Mouse (Mus musculus) kidney, embryonic 14.5 days (tissue): ENCODE data around the gene Gnb1. TPM values are rescaled to one million over a fixed set of nuclear protein-coding genes. Genes with fewer than 3 reads are reported as not detected.
A peak's percentile ranks its signal among the peaks of the same experiment; 100 is the strongest.

Experiments used
- ATAC-seq: fragments of 200-750 bp; cut with Nextera tagmentation; 2 replicates; pipeline ENCODE4 v1.8.0; 2017; ENCODE audit warnings: moderate number of reproducible peaks, mild to moderate bottlenecking, moderate TSS enrichment, moderate library complexity; ENCODE audit not compliant: low FRiP score, low TSS enrichment
- H3K27ac ChIP-seq: fragments of 300-500 bp; sonication (generic); 2 replicates; pipeline ENCODE4 v1.5.1; 2014; ENCODE audit warnings: low read depth, mild to moderate bottlenecking, low read length, moderate library complexity, mixed read lengths
- H3K27me3 ChIP-seq: fragments of 300-500 bp; sonication (generic); 2 replicates; pipeline ENCODE4 v1.6.1; 2014; ENCODE audit warnings: mild to moderate bottlenecking, low read length; ENCODE audit not compliant: control insufficient read depth, insufficient read depth
- H3K36me3 ChIP-seq: fragments of 300-500 bp; sonication (generic); 2 replicates; pipeline ENCODE4 v1.6.1; 2014; ENCODE audit warnings: low read length, mixed read lengths; ENCODE audit not compliant: control insufficient read depth, insufficient read depth
- H3K4me1 ChIP-seq: fragments of 300-500 bp; sonication (generic); 2 replicates; pipeline ENCODE4 v1.6.1; 2014; ENCODE audit warnings: low read length, mixed read lengths; ENCODE audit not compliant: control insufficient read depth, insufficient read depth
- H3K4me2 ChIP-seq: fragments of 300-500 bp; sonication (generic); replicated peaks from 2 replicates; pipeline ENCODE4 v1.6.1; 2014; ENCODE audit warnings: low read depth, mild to moderate bottlenecking, low read length
- H3K4me3 ChIP-seq: fragments of 300-500 bp; sonication (generic); 2 replicates; pipeline ENCODE4 v1.5.1; 2014; ENCODE audit warnings: mild to moderate bottlenecking, low read length
- H3K9ac ChIP-seq: fragments of 300-500 bp; sonication (generic); 2 replicates; pipeline ENCODE4 v1.6.1; 2014; ENCODE audit warnings: low read depth, mild to moderate bottlenecking, low read length, moderate library complexity
- H3K9me3 ChIP-seq: fragments of 300-500 bp; sonication (generic); 2 replicates; pipeline ENCODE4 v1.6.1; 2016; ENCODE audit warnings: low read length; ENCODE audit not compliant: control insufficient read depth
- WGBS: fragments of 180-500 bp; shearing (Covaris S2); extraction: QIAGEN DNeasy Blood & Tissue Kit; methylation state at CpG from one replicate; pipeline ENCODE4 v1.1.7; 2014; 5-methylcytosine and 5-hydroxymethylcytosine counted together
- polyA plus RNA-seq: library from polyadenylated mRNA; unstranded; fragments of >200 nt; fragmentation: Nextera tagmentation; extraction: Ambion mirVana; gene quantifications from 2 replicates; pipeline ENCODE4 v1.2.1, GENCODE M21; 2014

Gnb1 gene
- polyA plus RNA-seq, 1 experiment from 2014 or later: 553 TPM

DNA sequence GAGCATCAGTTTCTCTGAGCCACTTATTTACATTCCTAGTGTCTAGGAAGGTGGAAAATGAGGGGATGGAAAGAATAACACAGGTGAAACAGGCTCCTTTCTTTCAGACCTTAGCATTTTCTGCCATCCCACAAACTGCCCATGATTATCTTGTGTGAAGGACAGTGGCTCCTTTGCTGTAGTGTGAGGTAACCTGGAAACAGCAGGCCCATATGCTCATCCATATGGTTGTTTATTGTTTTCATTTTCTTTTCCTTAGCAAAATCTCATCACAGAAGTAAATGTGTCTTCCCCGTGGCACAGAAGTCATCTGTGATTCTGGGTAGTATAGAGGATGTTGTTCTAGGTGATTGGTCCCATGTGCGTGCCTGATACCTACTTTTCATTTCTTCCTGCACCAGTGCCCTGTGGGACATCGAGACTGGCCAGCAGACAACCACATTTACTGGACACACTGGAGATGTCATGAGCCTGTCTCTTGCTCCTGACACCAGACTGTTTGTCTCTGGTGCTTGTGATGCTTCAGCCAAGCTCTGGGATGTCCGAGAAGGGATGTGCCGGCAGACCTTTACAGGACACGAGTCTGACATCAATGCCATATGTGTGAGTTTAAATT lies 61.9 kb downstream of the Gnb1 start:
- H3K27ac ChIP-seq: no peak overlapping the region
- no peak overlapping the region for H3K4me3 ChIP-seq
- WGBS: 88% methylated on average over 6 of the region's 6 CpGs
- H3K9ac ChIP-seq: no peak overlapping the region
- H3K4me2 ChIP-seq: no peak overlapping the region
- peaks cover 92% of the 10 kb centered on the region for H3K36me3 ChIP-seq
- ATAC-seq: no peak
- H3K27me3 ChIP-seq: no peaks in the 10 kb centered on the region
- H3K9me3 ChIP-seq: no peaks in the 10 kb centered on the region
- H3K4me1 ChIP-seq: no peaks in the 10 kb centered on the region

DNA sequence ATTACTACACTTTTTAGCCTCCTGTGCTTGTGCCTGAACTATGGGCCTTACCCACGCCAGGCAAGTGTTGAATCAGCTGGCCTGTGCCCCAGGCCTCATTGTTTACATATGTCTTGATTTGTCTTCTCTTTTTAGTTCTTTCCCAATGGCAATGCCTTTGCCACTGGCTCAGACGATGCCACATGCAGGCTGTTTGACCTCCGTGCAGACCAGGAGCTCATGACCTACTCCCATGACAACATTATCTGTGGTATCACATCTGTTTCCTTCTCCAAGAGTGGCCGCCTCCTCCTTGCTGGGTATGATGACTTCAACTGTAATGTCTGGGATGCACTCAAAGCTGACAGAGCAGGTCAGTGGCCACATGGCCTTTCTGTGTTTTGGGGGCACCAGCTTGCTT lies 63.7 kb downstream of the Gnb1 start:
- no peak overlapping the region for H3K4me3 ChIP-seq
- H3K4me2 ChIP-seq: no peak overlapping the region
- 81% methylated on average over 4 of the region's 4 CpGs for WGBS
- no peak overlapping the region for H3K9ac ChIP-seq
- no peaks in the 10 kb centered on the region for H3K9me3 ChIP-seq
- H3K27ac ChIP-seq: no peak overlapping the region
- ATAC-seq: no peak
- H3K36me3 ChIP-seq: peaks cover 94% of the 10 kb centered on the region
- H3K4me1 ChIP-seq: no peaks in the 10 kb centered on the region
- H3K27me3 ChIP-seq: no peaks in the 10 kb centered on the region

DNA sequence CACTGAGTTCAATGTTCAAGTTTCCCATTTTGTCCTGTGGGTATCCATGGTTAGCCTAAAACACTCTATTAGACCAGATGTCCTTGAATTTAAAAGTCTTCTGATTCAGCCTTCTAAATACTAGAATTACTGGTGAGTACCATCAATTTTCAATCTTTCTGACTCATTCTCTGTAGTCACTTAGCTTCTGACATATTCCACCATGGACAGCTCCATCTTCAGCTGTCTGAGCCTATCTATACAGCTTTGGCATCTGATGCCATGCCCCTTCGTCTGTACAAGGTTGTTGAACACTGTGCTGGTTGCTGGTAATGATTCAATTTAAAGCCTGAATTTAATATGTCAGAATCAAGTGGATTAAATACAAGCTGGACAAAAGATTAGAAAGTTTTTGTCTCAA lies 64.3 kb downstream of the Gnb1 start:
- Histone ChIP-seq H3K36me3 (peaks cover 95% of the 10 kb centered on the region), H3K4me1 (no peaks in the 10 kb centered on the region), H3K9ac (no peak overlapping the region), H3K9me3 (no peaks in the 10 kb centered on the region), H3K4me3 (no peak overlapping the region), H3K27ac (no peak overlapping the region), H3K27me3 (no peaks in the 10 kb centered on the region), H3K4me2 (no peak overlapping the region)
- WGBS: 72% methylated on average over 1 of the region's 1 CpGs
- ATAC-seq: no peak

- no peak overlapping the region for H3K9ac ChIP-seq
- no peaks in the 10 kb centered on the region for H3K9me3 ChIP-seq
- 52% methylated on average over 6 of the region's 6 CpGs for WGBS
- H3K4me2 ChIP-seq: no peak overlapping the region
- peaks cover 64% of the 10 kb centered on the region for H3K36me3 ChIP-seq
- no peak for ATAC-seq
- H3K4me1 ChIP-seq: peaks cover 15% of the 10 kb centered on the region
- no peak overlapping the region for H3K27ac ChIP-seq
- no peak overlapping the region for H3K4me3 ChIP-seq
- no peaks in the 10 kb centered on the region for H3K27me3 ChIP-seq
Measured at GRCm38 (mm10) chr4:155559454-155559853, 68.3 kb downstream of the Gnb1 start.

GRCm38 (mm10) chr4:155560932-155561331 lies 69.8 kb downstream of the Gnb1 start:
- 47% methylated on average over 2 of the region's 2 CpGs for WGBS

DNA sequence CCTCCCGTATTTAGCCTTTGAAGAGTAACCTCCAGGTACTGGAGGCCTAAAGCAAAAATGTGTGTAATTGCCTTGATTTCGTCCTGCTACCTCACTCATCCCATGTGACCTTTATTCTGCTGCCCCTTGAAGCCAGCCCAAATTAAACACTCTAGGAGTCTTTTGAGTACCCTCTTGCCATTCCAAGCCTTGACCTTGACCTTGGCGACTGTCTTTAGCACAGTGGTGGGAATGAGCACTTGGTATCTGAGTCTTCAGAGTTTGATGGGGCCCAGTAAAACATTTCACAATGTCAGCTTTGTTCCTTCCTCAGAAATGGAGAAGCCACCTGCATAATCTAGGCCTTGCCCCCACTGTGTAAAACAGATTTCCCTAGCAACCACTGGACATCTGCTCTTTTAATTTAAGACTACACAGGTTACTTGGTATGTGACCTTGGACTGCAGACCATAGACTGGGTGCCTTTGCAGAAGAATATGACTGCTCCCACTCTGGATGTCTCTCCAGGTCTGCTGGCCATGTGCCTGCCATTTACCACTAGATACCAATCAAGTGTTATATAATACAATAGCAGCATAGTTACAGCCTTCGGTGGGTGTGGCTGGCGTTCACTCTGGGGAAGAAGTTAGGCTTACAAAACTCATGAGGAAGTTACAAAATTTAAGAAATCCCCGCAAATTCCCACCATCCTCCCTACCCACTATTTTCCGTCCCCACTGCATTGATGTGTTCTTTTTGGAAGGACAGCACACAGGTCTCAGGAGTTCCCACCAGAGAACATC lies 70.7 kb downstream of the Gnb1 start, which contains the start of gene Nadk:
Gene Nadk (plus strand): TSS at position 718 of the 782 bp plus-strand sequence.
- Histone ChIP-seq H3K4me1 (peaks cover 34% of the 10 kb centered on the region), H3K36me3 (peaks cover 40% of the 10 kb centered on the region), H3K9me3 (no peaks in the 10 kb centered on the region), H3K27ac (peak within 1 kb of the TSS; percentile 67), H3K4me2 (peak within 1 kb of the TSS; percentile 85), H3K27me3 (no peaks in the 10 kb centered on the region), H3K9ac (peak within 1 kb of the TSS; percentile 29; the same call in 1 of the 2 replicates), H3K4me3 (peak within 1 kb of the TSS; percentile 27)
- 75% methylated on average over 7 of the region's 7 CpGs for WGBS
- no peak for ATAC-seq

More at GRCm38 (mm10) chr4:155560932-155561331, 69.8 kb downstream of the Gnb1 start:
- ATAC-seq: no peak
- H3K27ac ChIP-seq: no peak overlapping the region
- no peaks in the 10 kb centered on the region for H3K27me3 ChIP-seq
- H3K4me1 ChIP-seq: peaks cover 26% of the 10 kb centered on the region
- H3K9me3 ChIP-seq: no peaks in the 10 kb centered on the region
- no peak overlapping the region for H3K4me3 ChIP-seq
- no peak overlapping the region for H3K4me2 ChIP-seq
- H3K9ac ChIP-seq: no peak overlapping the region
- H3K36me3 ChIP-seq: peaks cover 49% of the 10 kb centered on the region

DNA sequence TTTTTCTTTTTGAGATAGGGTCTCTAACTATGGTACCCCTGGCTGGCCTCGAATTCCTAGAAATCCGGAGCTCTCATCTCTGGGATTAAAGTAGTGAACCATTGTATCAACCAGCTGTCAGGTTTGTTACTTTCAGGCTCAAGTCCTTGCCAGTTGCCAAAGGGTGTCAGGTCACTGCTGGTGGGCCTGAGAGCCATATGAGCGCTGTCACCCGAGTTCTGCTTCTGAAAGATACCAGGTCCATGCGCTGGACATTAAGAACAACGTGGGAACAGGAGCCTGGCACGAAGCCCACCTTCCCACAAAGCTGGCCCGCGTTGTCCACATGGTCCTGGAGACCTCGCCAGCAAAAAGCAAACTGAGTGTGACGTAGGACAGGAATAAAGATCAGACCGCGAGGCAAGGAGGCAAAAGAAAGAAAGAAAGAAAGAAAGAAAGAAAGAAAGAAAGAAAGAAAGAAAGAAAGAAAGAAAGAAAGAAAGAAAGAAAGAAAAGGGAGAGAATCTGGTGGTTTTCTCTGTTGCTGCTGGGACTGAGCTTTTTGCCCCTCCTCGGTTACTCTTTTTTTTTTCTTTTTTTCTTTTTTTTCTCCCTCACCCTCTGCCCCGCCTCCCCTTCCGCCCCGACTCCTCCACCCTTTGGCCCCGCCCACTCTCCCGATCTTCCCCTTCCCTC lies 71.7 kb downstream of the Gnb1 start:
- Histone ChIP-seq H3K4me2 (peak overlapping the region; percentile 85), H3K9me3 (no peaks in the 10 kb centered on the region), H3K27ac (peak overlapping the region; percentile 67; the same call in 1 of the 2 replicates), H3K27me3 (no peaks in the 10 kb centered on the region), H3K4me1 (peaks cover 34% of the 10 kb centered on the region), H3K9ac (peak overlapping the region; percentile 29; the same call in 1 of the 2 replicates), H3K4me3 (peak overlapping the region; percentile 27), H3K36me3 (peaks cover 33% of the 10 kb centered on the region)
- WGBS: 2% methylated on average over 19 of the region's 19 CpGs
- peak; percentile 11; the same call in 1 of the 2 replicates for ATAC-seq

GRCm38 (mm10) chr4:155563400-155564231 lies 72.5 kb downstream of the Gnb1 start:
- peak overlapping the region; percentile 79 for H3K4me3 ChIP-seq
- peak overlapping the region; percentile 88 for H3K27ac ChIP-seq
- no peaks in the 10 kb centered on the region for H3K27me3 ChIP-seq
- no peaks in the 10 kb centered on the region for H3K9me3 ChIP-seq
- ATAC-seq: peak; percentile 96
- WGBS: under 1% methylated on average over 69 of the region's 69 CpGs
- H3K4me2 ChIP-seq: peak overlapping the region; percentile 85
- H3K4me1 ChIP-seq: peaks cover 34% of the 10 kb centered on the region
- H3K36me3 ChIP-seq: peaks cover 27% of the 10 kb centered on the region
- H3K9ac ChIP-seq: peak overlapping the region; percentile 61
